In the genomic region with DNA sequence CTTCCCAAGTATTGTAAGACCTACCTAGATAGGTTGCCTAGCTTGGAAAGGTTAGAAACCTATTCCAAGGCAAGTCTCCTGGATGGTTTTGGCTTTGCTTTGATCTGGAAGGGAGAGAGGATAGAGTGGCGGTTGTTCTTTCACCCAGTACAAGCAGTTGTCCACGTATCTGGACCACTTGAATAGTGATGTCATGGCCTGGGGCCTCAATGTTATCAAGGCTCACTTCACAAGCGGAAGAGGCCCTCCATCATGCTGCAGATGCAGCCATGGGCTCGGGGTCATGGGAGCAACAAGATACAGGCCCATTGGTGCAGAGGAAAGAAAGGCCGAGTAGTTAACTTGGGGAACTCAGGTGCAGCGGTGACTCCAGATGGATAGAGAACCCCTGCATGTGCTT, we compare ENCODE assay signal across 24 mouse cellular contexts.
DNase-seq lines count a peak whose midpoint lies in the region; ATAC-seq lines count a peak whose summit lies in the region.
"Had no signal": no experiment of that assay in that cellular context is flagged by ENCODE, and none has a peak within 500 bp of the region (broad histone marks: within the 10 kb centered on the region; RNA-seq: fewer than 3 reads in every experiment).

No protein-coding gene starts in this region.

- peak; percentile 51; the same call in 1 of the 2 replicates for ATAC-seq in heart, embryonic 12.5 days (ENCODE audit: insufficient number of reproducible peaks, low FRiP score)
- peak; percentile 76 for ATAC-seq in heart, embryonic 14.5 days (ENCODE audit: insufficient number of reproducible peaks, insufficient read depth, low FRiP score, low read depth)
- ATAC-seq in heart, embryonic 16.5 days (replicated peaks; ENCODE audit: extremely low read depth, insufficient read depth, low FRiP score): peak; percentile 70
- ATAC-seq: activated CD4-positive, CD25-positive, alpha-beta regulatory T cell, adult 4 months; CD4-positive, CD25-positive, alpha-beta regulatory T cell, adult 4 months; forebrain, embryonic 13.5 days; forebrain, embryonic 15.5 days; Patski had no signal

- no peaks in the 10 kb centered on the region for H3K9me3 ChIP-seq in heart, embryonic 12.5 days (replicated peaks)
- no peaks in the 10 kb centered on the region for H3K9me3 ChIP-seq in heart, embryonic 14.5 days (ENCODE audit: control insufficient read depth, low read length)
- H3K9me3 ChIP-seq in heart, embryonic 10.5 days: no peaks in the 10 kb centered on the region
- H3K9me3 ChIP-seq in heart, embryonic 16.5 days (replicated peaks; ENCODE audit: control insufficient read depth, low read length): no peaks in the 10 kb centered on the region
- H3K9me3 ChIP-seq: embryonic facial prominence, embryonic 12.5 days; forebrain, embryonic 13.5 days; forebrain, embryonic 15.5 days; G1E had no signal

- no peak overlapping the region for H3K27ac ChIP-seq in heart, embryonic 12.5 days (ENCODE audit: poor library complexity, severe bottlenecking)
- no peak overlapping the region for H3K27ac ChIP-seq in heart, embryonic 14.5 days (replicated peaks in 1 of 2; ENCODE audit: control insufficient read depth in 1 of 2, insufficient read depth in 1 of 2, low read depth in 2 of 2, low read length in 2 of 2)
- H3K27ac ChIP-seq in heart, embryonic 10.5 days: no peak overlapping the region
- H3K27ac ChIP-seq in heart, embryonic 16.5 days (ENCODE audit: low read length): no peak overlapping the region
- H3K27ac ChIP-seq: embryonic facial prominence, embryonic 10.5 days; embryonic facial prominence, embryonic 12.5 days; forebrain, embryonic 13.5 days; forebrain, embryonic 15.5 days had no signal

- H3K4me1 ChIP-seq in heart, embryonic 12.5 days (replicated peaks): peaks cover 18% of the 10 kb centered on the region
- peaks cover 14 to 21% of the 10 kb centered on the region in 2 experiments for H3K4me1 ChIP-seq in heart, embryonic 14.5 days (ENCODE audit: control insufficient read depth in 2 of 2, insufficient read depth in 2 of 2, low read length in 2 of 2)
- H3K4me1 ChIP-seq in heart, embryonic 10.5 days: peaks cover 20% of the 10 kb centered on the region
- peaks cover 16% of the 10 kb centered on the region for H3K4me1 ChIP-seq in heart, embryonic 16.5 days (ENCODE audit: control insufficient read depth, insufficient read depth, low read length)

- no peak for DNase-seq in heart, postnatal 14 days
- no peak for DNase-seq in heart, embryonic 10.5 days (ENCODE audit: low spot score)
- DNase-seq in heart, postnatal 25 days (ENCODE audit: low spot score): no peak
- DNase-seq: adrenal gland, adult 8-10 months; adrenal gland, postnatal 14 days; adrenal gland, postnatal 36 days; B cell, adult 2 months; cerebellum, adult 11-12 months; cerebellum, adult 2 months; cerebellum, adult 9-10 months; cerebellum, postnatal 10 days; cerebellum, postnatal 25 days had no signal

- H3K27me3 ChIP-seq in heart, embryonic 12.5 days (replicated peaks): no peaks in the 10 kb centered on the region
- H3K27me3 ChIP-seq in heart, embryonic 14.5 days (ENCODE audit: control insufficient read depth, insufficient read depth, low read length): no peaks in the 10 kb centered on the region
- H3K27me3 ChIP-seq in heart, embryonic 10.5 days (ENCODE audit: insufficient read depth, poor library complexity, severe bottlenecking): no peaks in the 10 kb centered on the region
- H3K27me3 ChIP-seq in heart, embryonic 16.5 days (ENCODE audit: control insufficient read depth, insufficient read depth, low read length): no peaks in the 10 kb centered on the region
- H3K27me3 ChIP-seq: CH12.LX; forebrain, embryonic 13.5 days; forebrain, embryonic 15.5 days; Patski had no signal

- H3K4me3 ChIP-seq in heart, embryonic 12.5 days: no peak overlapping the region
- H3K4me3 ChIP-seq in heart, embryonic 14.5 days (ENCODE audit: control insufficient read depth in 1 of 2, insufficient read depth in 1 of 2, low read depth in 1 of 2, low read length in 2 of 2): no peak overlapping the region
- no peak overlapping the region for H3K4me3 ChIP-seq in heart, embryonic 10.5 days
- H3K4me3 ChIP-seq in heart, embryonic 16.5 days (ENCODE audit: low read length): no peak overlapping the region
- H3K4me3 ChIP-seq: embryonic facial prominence, embryonic 10.5 days; embryonic facial prominence, embryonic 12.5 days; forebrain, embryonic 13.5 days; forebrain, embryonic 15.5 days had no signal

- WGBS in heart, embryonic 12.5 days: 53% methylated on average over 6 of the region's 6 CpGs
- WGBS in heart, embryonic 14.5 days: 34% methylated on average over 6 of the region's 6 CpGs
- 55% methylated on average over 6 of the region's 6 CpGs for WGBS in heart, embryonic 10.5 days
- 44% methylated on average over 6 of the region's 6 CpGs for WGBS in heart, embryonic 16.5 days

- no peak overlapping the region for H3K9ac ChIP-seq in heart, embryonic 12.5 days
- H3K9ac ChIP-seq in heart, embryonic 14.5 days (ENCODE audit: low read length): no peak overlapping the region
- no peak overlapping the region for H3K9ac ChIP-seq in heart, embryonic 16.5 days (ENCODE audit: low read length)
- H3K9ac ChIP-seq: embryonic facial prominence, embryonic 12.5 days; forebrain, embryonic 13.5 days; forebrain, embryonic 15.5 days had no signal

- H3K36me3 ChIP-seq in heart, embryonic 12.5 days: peaks cover 4% of the 10 kb centered on the region
- no peaks in the 10 kb centered on the region for H3K36me3 ChIP-seq in heart, embryonic 14.5 days (ENCODE audit: control insufficient read depth, insufficient read depth, low read length)
- H3K36me3 ChIP-seq in heart, embryonic 10.5 days: peaks cover 7% of the 10 kb centered on the region; the same call in 1 of the 2 replicates
- H3K36me3 ChIP-seq in heart, embryonic 16.5 days (ENCODE audit: control insufficient read depth, insufficient read depth): 0 out of 2 replicates have a peak, but pooled peaks cover 4% of the 10 kb centered on the region
- H3K36me3 ChIP-seq: embryonic facial prominence, embryonic 12.5 days; forebrain, embryonic 15.5 days had no signal

- intact Hi-C loops in heart, postnatal 14 days (cut with DNase I): no loop called here
- intact Hi-C loops in heart, postnatal 25 days (cut with DNase I): no loop called here

- H3K4me2 ChIP-seq in heart, embryonic 12.5 days: no peak overlapping the region
- no peak overlapping the region; the same call in 1 of the 2 replicates for H3K4me2 ChIP-seq in heart, embryonic 14.5 days (ENCODE audit: low read length)
- H3K4me2 ChIP-seq in heart, embryonic 16.5 days (ENCODE audit: low read depth, low read length): no peak overlapping the region
- H3K4me2 ChIP-seq: embryonic facial prominence, embryonic 12.5 days; forebrain, embryonic 13.5 days; forebrain, embryonic 15.5 days had no signal
